Mouse (Mus musculus) midbrain, postnatal 0 days (tissue): ENCODE results near the gene Urb1. TPM values are rescaled to one million over a fixed set of nuclear protein-coding genes. Genes with fewer than 3 reads are reported as not detected.

Experiments used
- ATAC-seq: fragments of 200-750 bp; cut with Nextera tagmentation; 2 replicates; pipeline ENCODE4 v1.8.0; 2017; ENCODE audit warnings: moderate number of reproducible peaks, mild to moderate bottlenecking, moderate TSS enrichment, moderate library complexity; ENCODE audit not compliant: low FRiP score
- DNase-seq: peaks from one replicate; pipeline ENCODE4 v3.0.0-alpha.2; 2015; ENCODE audit warnings: low spot score
- H3K27ac ChIP-seq: fragments of 300-500 bp; sonication (generic); 2 replicates; pipeline ENCODE4 v1.5.1; 2014; ENCODE audit warnings: low read depth, mild to moderate bottlenecking, low read length, mixed read lengths
- H3K27me3 ChIP-seq: fragments of 300-500 bp; sonication (generic); 2 replicates; pipeline ENCODE4 v1.6.1; 2014; ENCODE audit warnings: low read length, control low read depth, mixed read lengths; ENCODE audit not compliant: insufficient read depth
- H3K36me3 ChIP-seq: fragments of 300-500 bp; sonication (generic); 2 replicates; pipeline ENCODE4 v1.6.1; 2014; ENCODE audit warnings: low read length, control low read depth, mixed read lengths; ENCODE audit not compliant: insufficient read depth
- H3K4me1 ChIP-seq: fragments of 300-500 bp; sonication (generic); 2 replicates; pipeline ENCODE4 v1.6.1; 2014; ENCODE audit warnings: mild to moderate bottlenecking, control low read depth, antibody characterized with exemption, low read length, mixed read lengths; ENCODE audit not compliant: insufficient read depth
- H3K4me2 ChIP-seq: fragments of 300-500 bp; sonication (generic); 2 replicates; pipeline ENCODE4 v1.6.1; 2014; ENCODE audit warnings: low read depth, mild to moderate bottlenecking, low read length, mixed read lengths; ENCODE audit not compliant: poor library complexity, severe bottlenecking
- H3K4me3 ChIP-seq: fragments of 300-500 bp; sonication (generic); 2 replicates; pipeline ENCODE4 v1.5.1; 2014; ENCODE audit warnings: low read depth, mild to moderate bottlenecking, low read length, moderate library complexity
- H3K9ac ChIP-seq: fragments of 300-500 bp; sonication (generic); replicated peaks from 2 replicates; pipeline ENCODE4 v1.6.1; 2014; ENCODE audit warnings: mild to moderate bottlenecking, low read length, moderate library complexity, mixed read lengths; ENCODE audit not compliant: poor library complexity, severe bottlenecking
- H3K9me3 ChIP-seq: fragments of 300-500 bp; sonication (generic); 2 replicates; pipeline ENCODE4 v1.6.1; 2016; ENCODE audit warnings: low read length, control low read depth
- CTCF ChIP-seq: IDR thresholded peaks from 2 replicates; pipeline ENCODE4 v1.5.1; 2016; ENCODE audit warnings: antibody characterized with exemption, mild to moderate bottlenecking
- WGBS: fragments of 180-500 bp; shearing (Covaris S2); extraction: QIAGEN DNeasy Blood & Tissue Kit; methylation state at CpG from one replicate; pipeline ENCODE4 v1.1.7; 2014; 5-methylcytosine and 5-hydroxymethylcytosine counted together
- polyA plus RNA-seq: library from polyadenylated mRNA; unstranded; fragments of >200 nt; fragmentation: Nextera tagmentation; extraction: Ambion mirVana; gene quantifications from 2 replicates; pipeline ENCODE4 v1.2.1, GENCODE M21; 2015
- total RNA-seq: library from RNA; depleted of rRNA; stranded (reverse); fragments of >200 nt; gene quantifications from 2 replicates; pipeline ENCODE4 v1.2.3, GENCODE M21; 2014

Urb1 gene
- total and polyA plus RNA-seq, 2 experiments from 2014 or later, result 5.1 to 17.5 TPM

GRCm38 (mm10) chr16:90759335-90759734, 50.9 kb downstream of the Urb1 start:
- Histone ChIP-seq H3K27me3 (no peaks in the 10 kb centered on the region), H3K9ac (no peak overlapping the region), H3K27ac (no peak overlapping the region), H3K4me3 (no peak overlapping the region), H3K4me2 (no peak overlapping the region), H3K4me1 (no peaks in the 10 kb centered on the region), H3K36me3 (peaks cover 50% of the 10 kb centered on the region), H3K9me3 (no peaks in the 10 kb centered on the region)
- DNase-seq (peak; percentile 5), ATAC-seq (no peak)
- TF ChIP-seq CTCF, result no peak
- 34% methylated on average over 3 of the region's 3 CpGs for WGBS

DNA sequence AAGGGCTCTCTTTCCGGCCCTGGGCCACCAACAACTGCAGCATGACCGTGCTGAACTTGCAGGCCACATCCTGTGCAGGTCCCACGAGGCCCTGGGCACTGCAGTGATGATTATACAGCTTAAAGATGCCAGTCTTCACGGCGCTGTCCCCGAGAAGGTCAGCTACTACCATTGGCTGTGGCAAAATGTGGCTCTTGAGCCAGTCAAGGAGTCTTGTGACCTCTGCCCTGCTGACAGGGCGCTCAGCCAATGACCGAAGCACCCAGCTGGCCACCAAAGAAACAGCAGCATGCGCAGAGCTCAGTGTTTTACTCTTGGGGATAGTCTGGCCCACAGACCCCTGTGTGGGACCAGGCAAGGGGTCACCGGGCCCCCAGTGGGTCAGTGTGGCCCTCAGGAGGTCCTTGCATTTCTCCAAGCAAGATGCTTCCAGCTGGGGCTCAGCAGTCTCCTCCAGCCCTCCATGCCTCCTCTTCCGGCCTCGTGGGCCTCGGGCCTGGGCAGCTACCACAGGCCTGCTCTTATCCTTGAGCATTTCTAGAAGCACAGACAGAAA, 56.7 kb downstream of the Urb1 start:
- DNase-seq, result no peak
- H3K4me1 ChIP-seq, result no peaks in the 10 kb centered on the region
- no peak for TF ChIP-seq CTCF
- H3K9ac ChIP-seq, result no peak overlapping the region
- H3K36me3 ChIP-seq, result peaks cover 46% of the 10 kb centered on the region
- H3K4me3 ChIP-seq, result no peak overlapping the region
- H3K27ac ChIP-seq, result no peak overlapping the region
- no peak for ATAC-seq
- no peaks in the 10 kb centered on the region for H3K27me3 ChIP-seq
- H3K4me2 ChIP-seq, result no peak overlapping the region
- 93% methylated on average over 13 of the region's 13 CpGs for WGBS
- H3K9me3 ChIP-seq, result no peaks in the 10 kb centered on the region

- Histone ChIP-seq H3K4me2 (no peak overlapping the region), H3K27me3 (no peaks in the 10 kb centered on the region), H3K9ac (no peak overlapping the region), H3K36me3 (peaks cover 22% of the 10 kb centered on the region), H3K27ac (no peak overlapping the region), H3K9me3 (no peaks in the 10 kb centered on the region), H3K4me1 (no peaks in the 10 kb centered on the region), H3K4me3 (no peak overlapping the region)
- no peak for TF ChIP-seq CTCF
- ATAC-seq (no peak), DNase-seq (no peak)
- WGBS, result 95% methylated on average over 7 of the region's 7 CpGs
Measured at GRCm38 (mm10) chr16:90748169-90748568, 62.0 kb downstream of the Urb1 start.

DNA sequence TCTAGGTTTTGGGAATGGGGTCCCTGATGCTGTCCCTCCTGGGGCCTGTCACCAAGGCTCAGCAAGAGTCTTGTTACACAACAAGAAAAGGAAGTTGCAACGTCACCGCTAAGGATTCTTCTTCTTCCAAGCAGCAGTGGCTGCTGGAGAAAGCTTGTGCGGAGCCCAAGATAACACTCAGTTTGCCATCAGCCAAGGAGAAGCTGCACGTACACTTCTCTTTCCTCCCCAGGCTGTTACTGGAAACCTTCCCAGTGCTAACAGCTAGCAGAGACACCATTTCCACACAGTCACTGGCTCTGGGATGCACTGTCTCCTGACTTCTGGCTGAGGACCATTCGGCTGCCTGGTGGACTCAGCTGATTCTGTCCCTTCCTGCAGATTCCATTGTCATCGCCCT, 63.1 kb downstream of the Urb1 start:
- Histone ChIP-seq H3K9ac (no peak overlapping the region), H3K4me1 (no peaks in the 10 kb centered on the region), H3K27ac (no peak overlapping the region), H3K4me2 (no peak overlapping the region), H3K9me3 (no peaks in the 10 kb centered on the region), H3K36me3 (peaks cover 16% of the 10 kb centered on the region), H3K27me3 (no peaks in the 10 kb centered on the region), H3K4me3 (no peak overlapping the region)
- TF ChIP-seq CTCF, result no peak
- ATAC-seq, result no peak
- WGBS, result 87% methylated on average over 6 of the region's 6 CpGs
- DNase-seq, result no peak

DNA sequence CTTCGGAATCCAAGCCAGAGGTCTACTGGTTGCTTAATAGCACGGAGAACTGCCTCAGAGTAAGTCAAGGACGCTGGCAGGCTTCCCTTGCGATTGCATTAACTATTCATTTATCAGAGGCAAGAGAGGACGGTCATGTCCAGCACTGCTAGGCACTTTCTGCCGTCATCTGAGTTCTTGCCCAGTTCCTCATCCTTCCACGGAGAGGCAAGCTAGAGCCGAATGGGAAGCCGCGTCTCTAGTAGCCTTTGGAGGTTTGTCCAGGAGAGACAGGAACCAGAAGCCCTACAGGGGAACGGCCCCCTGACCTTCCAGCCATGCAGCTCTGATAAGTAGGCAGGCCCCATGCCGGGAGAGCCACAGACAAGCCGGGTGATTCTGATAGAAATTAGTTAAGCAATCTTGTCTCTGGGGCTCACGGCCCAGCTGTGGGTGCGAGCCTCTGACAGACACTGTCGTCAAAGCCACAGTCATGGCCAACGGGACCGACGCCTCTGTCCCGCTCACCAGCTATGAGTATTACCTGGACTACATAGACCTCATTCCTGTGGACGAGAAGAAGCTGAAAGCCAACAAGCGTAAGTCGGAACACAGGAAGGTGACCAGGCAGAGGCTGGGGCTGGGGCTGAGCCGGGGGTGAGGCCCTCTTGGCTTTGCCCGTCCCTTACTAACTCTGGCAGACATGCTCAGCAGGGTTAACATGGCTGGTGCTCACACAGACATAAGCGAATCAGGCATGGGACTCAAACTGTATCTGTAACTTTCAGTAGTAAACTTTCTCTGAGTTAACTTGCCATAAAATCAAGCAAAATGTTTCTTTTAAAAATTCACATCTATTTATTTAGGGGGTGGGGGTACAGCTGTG, 71.9 kb downstream of the Urb1 start, which contains the start of gene Mrap:
Gene Mrap (plus strand): TSS at position 116 of the 865 bp plus-strand sequence.
- H3K36me3 ChIP-seq, result no peaks in the 10 kb centered on the region
- H3K4me1 ChIP-seq, result no peaks in the 10 kb centered on the region
- no peak within 1 kb of the TSS for H3K27ac ChIP-seq
- H3K4me2 ChIP-seq, result no peak within 1 kb of the TSS
- no peak within 1 kb of the TSS for H3K4me3 ChIP-seq
- WGBS, result 88% methylated on average over 26 of the region's 26 CpGs
- no peaks in the 10 kb centered on the region for H3K9me3 ChIP-seq
- ATAC-seq (no peak), DNase-seq (no peak)
- no peak; the same call in 1 of the 2 replicates for TF ChIP-seq CTCF
- no peak within 1 kb of the TSS for H3K9ac ChIP-seq
- no peaks in the 10 kb centered on the region for H3K27me3 ChIP-seq

DNA sequence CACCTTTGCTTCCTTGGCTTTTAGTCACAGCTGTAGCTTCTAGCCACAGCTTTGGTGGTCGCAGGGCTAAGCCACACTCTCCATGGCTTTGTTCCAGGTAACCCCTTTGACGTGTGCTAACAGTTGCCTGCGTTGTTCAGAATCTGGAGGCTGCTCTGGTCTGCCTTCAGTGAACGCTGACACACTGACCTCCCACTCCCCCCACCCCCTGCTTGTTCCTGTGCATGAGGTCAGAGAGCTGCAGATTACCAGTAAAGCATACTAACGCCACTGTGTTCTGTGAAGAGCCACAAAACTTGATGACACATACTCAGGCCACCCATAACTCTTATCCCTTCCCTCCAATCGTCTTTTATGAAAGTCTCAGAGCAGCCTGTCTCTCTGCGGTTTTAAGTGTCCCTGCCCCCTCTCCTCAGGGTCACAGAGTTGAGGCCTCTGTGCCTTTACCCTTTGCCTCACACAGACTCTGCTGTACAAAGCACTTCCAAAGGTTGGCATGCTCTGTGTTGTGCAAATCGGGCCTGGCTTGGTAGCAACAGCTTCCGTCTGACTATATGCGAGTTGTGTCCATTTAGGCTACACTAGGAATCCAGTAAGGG, 73.4 kb downstream of the Urb1 start:
- DNase-seq (no peak), ATAC-seq (no peak)
- Histone ChIP-seq H3K4me2 (no peak overlapping the region), H3K36me3 (no peaks in the 10 kb centered on the region), H3K9ac (no peak overlapping the region), H3K27ac (no peak overlapping the region), H3K9me3 (no peaks in the 10 kb centered on the region; the same call in 1 of the 2 replicates), H3K27me3 (no peaks in the 10 kb centered on the region), H3K4me3 (no peak overlapping the region), H3K4me1 (no peaks in the 10 kb centered on the region)
- no peak for TF ChIP-seq CTCF
- 74% methylated on average over 10 of the region's 10 CpGs for WGBS
